Mouse (Mus musculus) ES-Bruce4 (cell line): Measurements from ENCODE around the gene 9130008F23Rik. TPM values are rescaled to one million over a fixed set of nuclear protein-coding genes. Genes with fewer than 3 reads are reported as not detected.

Experiments
- H3K27ac ChIP-seq: 2 replicates; pipeline ENCODE4 v1.5.1; 2012; ENCODE audit warnings: low read length, inconsistent platforms; ENCODE audit not compliant: insufficient read depth
- H3K27me3 ChIP-seq: 2 replicates; pipeline ENCODE4 v1.6.1; 2012; ENCODE audit warnings: mild to moderate bottlenecking, low read length, inconsistent platforms; ENCODE audit not compliant: control insufficient read depth, poor library complexity, insufficient read depth, severe bottlenecking
- H3K36me3 ChIP-seq: 2 replicates; pipeline ENCODE4 v1.6.1; 2012; ENCODE audit warnings: inconsistent platforms, mild to moderate bottlenecking, low read length, moderate library complexity; ENCODE audit not compliant: control insufficient read depth, poor library complexity, insufficient read depth, severe bottlenecking
- H3K4me1 ChIP-seq: one replicate; pipeline ENCODE4 v1.8.1; 2011; ENCODE audit warnings: low read length; ENCODE audit not compliant: control insufficient read depth, insufficient read depth
- H3K4me3 ChIP-seq: 2 replicates; pipeline ENCODE4 v1.5.1; 2011; ENCODE audit warnings: low read depth, mild to moderate bottlenecking, low read length
- H3K9ac ChIP-seq: 2 replicates; pipeline ENCODE4 v1.6.1; 2012; ENCODE audit warnings: low read depth, mild to moderate bottlenecking, inconsistent platforms; ENCODE audit not compliant: poor library complexity, severe bottlenecking
- H3K9me3 ChIP-seq: replicated peaks from 2 replicates; pipeline ENCODE4 v1.6.1; 2012; ENCODE audit warnings: mild to moderate bottlenecking, low read length, inconsistent platforms; ENCODE audit not compliant: control insufficient read depth, poor library complexity, insufficient read depth, severe bottlenecking
- CTCF ChIP-seq: IDR thresholded peaks from one replicate; pipeline ENCODE4 v1.8.1; 2011; ENCODE audit warnings: low read depth, low read length
- EP300 ChIP-seq: IDR thresholded peaks from 2 replicates; pipeline ENCODE4 v1.6.1; 2011; ENCODE audit warnings: low read depth, low read length; ENCODE audit not compliant: insufficient read depth
- POLR2A ChIP-seq: IDR thresholded peaks from one replicate; pipeline ENCODE4 v1.8.1; 2011; ENCODE audit warnings: low read length; ENCODE audit not compliant: insufficient read depth
- polyA plus RNA-seq: library from polyadenylated mRNA; stranded (reverse); fragments of >200 nt; gene quantifications from 2 replicates; pipeline ENCODE4 v1.2.4, GENCODE M21; 2011; ENCODE audit warnings: low read depth; ENCODE audit not compliant: missing spikeins, insufficient read depth, insufficient read length

The 9130008F23Rik gene
- polyA plus RNA-seq, 1 experiment: 6.8 TPM

DNA sequence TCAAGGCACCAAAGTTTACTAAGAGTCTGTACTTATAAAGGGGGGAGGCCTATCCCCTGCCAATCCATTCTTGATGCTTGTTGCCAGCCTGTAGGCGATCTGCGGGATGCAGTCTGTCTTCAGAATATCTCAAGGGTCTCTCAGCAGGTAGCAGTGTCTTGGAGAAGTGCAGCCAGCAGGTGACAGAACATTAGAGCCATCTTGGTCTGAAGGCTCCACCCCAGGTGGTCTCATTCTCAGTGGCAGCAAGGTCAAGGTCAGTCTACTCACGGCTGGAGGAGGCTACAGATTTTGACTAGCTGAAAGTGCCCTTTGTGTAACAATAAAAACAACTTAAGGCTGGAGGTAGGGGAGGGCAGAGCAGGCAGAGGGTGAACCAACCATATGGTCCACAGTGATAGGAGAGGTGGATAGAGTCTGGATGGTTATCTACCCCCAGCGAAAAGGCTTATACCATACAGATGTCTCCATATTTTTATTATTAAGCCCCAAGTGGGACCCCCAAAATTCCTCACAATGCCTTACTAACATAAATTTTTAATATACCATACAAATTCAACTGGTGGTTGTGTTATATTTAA is 19.5 kb upstream of the 9130008F23Rik start:
- no peaks in the 10 kb centered on the region for H3K27me3 ChIP-seq
- no peaks in the 10 kb centered on the region for H3K36me3 ChIP-seq
- no peak overlapping the region for H3K9ac ChIP-seq
- H3K4me1 ChIP-seq: peaks cover 4% of the 10 kb centered on the region
- H3K9me3 ChIP-seq: no peaks in the 10 kb centered on the region
- no peak overlapping the region for H3K27ac ChIP-seq
- H3K4me3 ChIP-seq: no peak overlapping the region
- TF ChIP-seq CTCF (no peak), EP300 (peak; percentile 97), POLR2A (no peak)

- no peak overlapping the region for H3K27ac ChIP-seq
- no peaks in the 10 kb centered on the region for H3K9me3 ChIP-seq
- H3K9ac ChIP-seq: no peak overlapping the region
- peaks cover 8% of the 10 kb centered on the region for H3K4me1 ChIP-seq
- H3K36me3 ChIP-seq: no peaks in the 10 kb centered on the region
- no peak overlapping the region for H3K4me3 ChIP-seq
- no peak for TF ChIP-seq EP300
- TF ChIP-seq CTCF: no peak
- no peak for TF ChIP-seq POLR2A
- H3K27me3 ChIP-seq: no peaks in the 10 kb centered on the region
These were observed 16.5 kb upstream of the 9130008F23Rik start for GRCm38 (mm10) chr17:40896863-40897262.

GRCm38 (mm10) chr17:40887849-40888536 is 7.6 kb upstream of the 9130008F23Rik start:
- no peaks in the 10 kb centered on the region for H3K4me1 ChIP-seq
- no peaks in the 10 kb centered on the region for H3K9me3 ChIP-seq
- TF ChIP-seq EP300 (no peak), POLR2A (no peak), CTCF (no peak)
- no peaks in the 10 kb centered on the region for H3K27me3 ChIP-seq
- H3K27ac ChIP-seq: no peak overlapping the region
- no peak overlapping the region for H3K9ac ChIP-seq
- no peaks in the 10 kb centered on the region for H3K36me3 ChIP-seq
- H3K4me3 ChIP-seq: no peak overlapping the region

DNA sequence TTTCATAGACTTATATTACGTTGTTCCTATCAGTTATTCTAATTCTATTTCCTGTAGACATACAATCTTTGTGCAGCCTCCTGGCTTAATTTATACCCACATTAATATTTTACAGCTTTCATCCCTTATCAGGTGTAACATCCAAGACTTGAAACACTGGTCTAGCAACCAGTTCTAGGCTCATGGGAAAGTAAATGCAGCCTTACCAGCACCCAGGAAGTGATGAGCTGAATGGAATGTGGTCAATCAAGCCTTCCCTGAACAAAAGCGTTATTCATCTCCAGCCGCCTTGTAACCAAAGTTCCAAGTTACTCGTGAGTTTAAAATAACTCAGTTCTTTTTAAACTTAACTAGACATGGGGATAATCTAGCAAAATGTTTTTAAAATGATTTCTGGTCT is 4.8 kb upstream of the 9130008F23Rik start:
- Histone ChIP-seq H3K4me1 (no peaks in the 10 kb centered on the region), H3K4me3 (no peak overlapping the region), H3K9ac (no peak overlapping the region), H3K27me3 (no peaks in the 10 kb centered on the region), H3K36me3 (no peaks in the 10 kb centered on the region), H3K27ac (no peak overlapping the region), H3K9me3 (no peaks in the 10 kb centered on the region)
- TF ChIP-seq EP300: no peak
- no peak for TF ChIP-seq POLR2A
- no peak for TF ChIP-seq CTCF

DNA sequence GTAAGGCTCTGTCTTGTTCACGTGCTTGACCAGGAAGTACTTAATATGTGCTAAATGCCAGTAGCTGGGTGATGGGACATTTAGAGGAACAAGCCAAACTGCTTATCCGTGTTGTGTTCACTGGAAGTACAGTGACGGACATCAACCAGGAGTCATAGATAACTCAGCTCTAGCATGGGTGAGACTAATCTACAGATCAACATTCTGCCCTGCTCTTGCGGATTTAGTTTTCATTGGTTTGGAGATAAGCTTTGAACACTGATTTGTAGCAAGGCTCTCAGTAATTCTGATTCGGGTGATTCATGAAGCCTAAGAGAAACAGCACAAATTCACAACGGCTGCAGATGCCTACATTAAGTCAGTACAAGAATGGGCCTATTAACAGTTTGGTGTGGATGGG is 1.8 kb upstream of the 9130008F23Rik start:
- Histone ChIP-seq H3K36me3 (no peaks in the 10 kb centered on the region), H3K4me3 (no peak overlapping the region), H3K27me3 (no peaks in the 10 kb centered on the region), H3K9me3 (no peaks in the 10 kb centered on the region), H3K4me1 (no peaks in the 10 kb centered on the region), H3K27ac (no peak overlapping the region), H3K9ac (no peak overlapping the region)
- TF ChIP-seq POLR2A: no peak
- no peak for TF ChIP-seq CTCF
- TF ChIP-seq EP300: no peak

- Histone ChIP-seq H3K4me3 (peak overlapping the region; percentile 69), H3K36me3 (no peaks in the 10 kb centered on the region), H3K27me3 (no peaks in the 10 kb centered on the region), H3K4me1 (no peaks in the 10 kb centered on the region), H3K9me3 (no peaks in the 10 kb centered on the region), H3K9ac (peak overlapping the region; percentile 71), H3K27ac (no peak overlapping the region)
- TF ChIP-seq POLR2A (no peak), EP300 (no peak), CTCF (no peak)
These were observed 833 bp downstream of the 9130008F23Rik start for GRCm38 (mm10) chr17:40879528-40879923.
